Mouse (Mus musculus) limb, embryonic 15.5 days (tissue): ENCODE results near the gene Pkd1l2. TPM values are rescaled to one million over a fixed set of nuclear protein-coding genes. Genes with fewer than 3 reads are reported as not detected.

Source experiments
- ATAC-seq: fragments of 200-750 bp; cut with Nextera tagmentation; 2 replicates; pipeline ENCODE4 v1.8.0; 2017; ENCODE audit warnings: low read depth, moderate TSS enrichment; ENCODE audit not compliant: insufficient number of reproducible peaks, low FRiP score, low TSS enrichment
- H3K27ac ChIP-seq: fragments of 300-500 bp; sonication (generic); 2 replicates; pipeline ENCODE4 v1.5.1; 2015; ENCODE audit warnings: moderate library complexity, mild to moderate bottlenecking, inconsistent platforms
- H3K27me3 ChIP-seq: fragments of 300-500 bp; sonication (generic); 2 replicates; pipeline ENCODE4 v1.6.1; 2015; ENCODE audit warnings: inconsistent platforms
- H3K36me3 ChIP-seq: fragments of 300-500 bp; sonication (generic); 2 replicates; pipeline ENCODE4 v1.6.1; 2015; ENCODE audit warnings: inconsistent platforms
- H3K4me1 ChIP-seq: fragments of 300-500 bp; sonication (generic); 2 replicates; pipeline ENCODE4 v1.6.1; 2015; ENCODE audit warnings: inconsistent platforms
- H3K4me2 ChIP-seq: fragments of 300-500 bp; sonication (generic); 2 replicates; pipeline ENCODE4 v1.6.1; 2015; ENCODE audit warnings: mild to moderate bottlenecking, inconsistent platforms
- H3K4me3 ChIP-seq: fragments of 300-500 bp; sonication (generic); 2 replicates; pipeline ENCODE4 v1.5.1; 2015; ENCODE audit warnings: mild to moderate bottlenecking, inconsistent platforms
- H3K9ac ChIP-seq: fragments of 300-500 bp; sonication (generic); 2 replicates; pipeline ENCODE4 v1.6.1; 2015; ENCODE audit warnings: inconsistent platforms
- H3K9me3 ChIP-seq: fragments of 300-500 bp; sonication (generic); 2 replicates; pipeline ENCODE4 v1.6.1; 2016; ENCODE audit warnings: inconsistent platforms
- WGBS: fragments of 180-500 bp; shearing (Covaris S2); methylation state at CpG from one replicate; pipeline ENCODE4 v1.1.7; 2015; 5-methylcytosine and 5-hydroxymethylcytosine counted together
- polyA plus RNA-seq: library from polyadenylated mRNA; unstranded; fragments of >200 nt; fragmentation: Nextera tagmentation; extraction: Ambion mirVana; gene quantifications from 2 replicates; pipeline ENCODE4 v1.2.1, GENCODE M21; 2015

Gene Pkd1l2
- polyA plus RNA-seq, 1 experiment from 2014 or later = 0.41 TPM

DNA sequence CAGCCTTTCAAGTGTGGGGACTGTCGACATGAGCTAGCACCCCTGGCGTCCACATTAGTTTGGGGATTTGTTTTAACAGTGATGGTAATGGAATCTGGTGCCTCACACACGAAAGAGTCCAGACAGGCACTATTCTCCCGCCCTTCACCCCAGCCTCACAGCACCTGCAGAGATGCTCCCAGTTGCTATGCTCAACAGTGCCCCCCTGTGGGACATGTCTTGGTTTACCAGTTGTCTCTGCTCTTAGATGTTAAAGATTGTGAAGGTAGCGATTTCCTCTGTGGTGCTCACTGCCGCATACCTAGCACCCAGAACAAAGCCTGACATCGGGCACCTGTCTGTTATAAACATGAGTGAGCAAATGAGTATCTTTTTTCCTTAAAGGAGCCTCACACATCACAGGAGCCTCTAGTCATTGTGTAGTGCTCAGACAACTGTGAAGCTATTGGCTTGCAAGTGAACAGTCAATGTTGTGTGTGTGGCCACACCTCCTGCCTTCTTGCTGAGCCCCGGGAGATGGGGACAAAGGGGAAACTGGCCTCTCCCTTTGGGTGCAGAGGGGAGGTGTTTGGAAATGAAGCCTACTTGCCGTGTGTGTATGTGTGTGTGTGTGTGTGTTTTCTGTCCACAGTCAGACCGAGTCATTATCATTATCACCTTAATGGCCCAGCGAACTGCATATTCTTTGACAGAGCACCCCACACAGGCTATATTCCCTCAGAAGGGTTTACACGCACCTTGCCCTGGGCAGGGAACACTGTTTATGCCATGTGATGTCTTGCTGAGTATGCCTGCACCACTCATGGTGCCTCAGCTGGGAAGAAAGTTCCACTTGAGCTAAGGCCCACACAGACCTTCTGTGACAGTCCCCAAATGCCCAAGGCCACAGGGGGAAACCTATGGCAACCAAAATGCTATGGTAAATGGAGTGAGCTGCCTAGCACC, 28.8 kb downstream of the Pkd1l2 start:
- Histone ChIP-seq H3K27ac (no peak overlapping the region), H3K4me2 (no peak overlapping the region), H3K4me3 (no peak overlapping the region), H3K9me3 (no peaks in the 10 kb centered on the region), H3K27me3 (no peaks in the 10 kb centered on the region), H3K36me3 (no peaks in the 10 kb centered on the region), H3K4me1 (no peaks in the 10 kb centered on the region), H3K9ac (no peak overlapping the region)
- ATAC-seq = no peak
- 75% methylated on average over 12 of the region's 12 CpGs for WGBS

GRCm38 (mm10) chr8:117051316-117051715, 30.9 kb downstream of the Pkd1l2 start:
- H3K9me3 ChIP-seq = no peaks in the 10 kb centered on the region
- H3K27me3 ChIP-seq = no peaks in the 10 kb centered on the region
- no peak overlapping the region for H3K27ac ChIP-seq
- no peak overlapping the region for H3K4me3 ChIP-seq
- H3K36me3 ChIP-seq = no peaks in the 10 kb centered on the region
- 45% methylated on average over 9 of the region's 9 CpGs for WGBS
- ATAC-seq = no peak
- no peaks in the 10 kb centered on the region for H3K4me1 ChIP-seq
- no peak overlapping the region for H3K4me2 ChIP-seq
- H3K9ac ChIP-seq = no peak overlapping the region

DNA sequence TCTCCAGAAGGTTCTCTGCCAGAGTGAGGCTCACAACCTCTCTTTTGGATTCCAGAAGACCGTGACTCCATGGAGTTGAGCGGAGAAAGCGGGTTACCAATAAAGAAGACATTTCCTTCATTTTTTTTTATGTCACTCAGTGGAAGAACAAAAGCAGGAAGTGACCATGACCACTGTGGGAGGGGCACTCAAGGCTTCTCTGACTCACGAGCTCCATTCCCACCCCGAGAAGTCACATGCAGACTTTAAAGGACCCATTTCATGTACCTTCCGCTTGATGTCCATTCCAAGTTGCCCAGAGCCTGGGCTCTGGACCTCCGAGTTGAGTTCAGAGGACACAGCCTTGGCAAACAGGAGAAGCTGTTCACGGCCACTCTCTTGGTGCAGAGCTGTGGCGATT, 31.5 kb downstream of the Pkd1l2 start:
- WGBS = 84% methylated on average over 9 of the region's 9 CpGs
- Histone ChIP-seq H3K4me2 (no peak overlapping the region), H3K27me3 (no peaks in the 10 kb centered on the region), H3K36me3 (no peaks in the 10 kb centered on the region), H3K27ac (no peak overlapping the region), H3K4me3 (no peak overlapping the region), H3K9me3 (no peaks in the 10 kb centered on the region), H3K9ac (no peak overlapping the region), H3K4me1 (no peaks in the 10 kb centered on the region)
- ATAC-seq = no peak

- no peaks in the 10 kb centered on the region for H3K9me3 ChIP-seq
- no peaks in the 10 kb centered on the region for H3K36me3 ChIP-seq
- ATAC-seq = no peak
- H3K4me2 ChIP-seq = no peak overlapping the region
- H3K4me1 ChIP-seq = no peaks in the 10 kb centered on the region
- H3K27ac ChIP-seq = no peak overlapping the region
- no peak overlapping the region for H3K4me3 ChIP-seq
- 58% methylated on average over 7 of the region's 7 CpGs for whole genome bisulfite sequencing
- H3K27me3 ChIP-seq = no peaks in the 10 kb centered on the region
- H3K9ac ChIP-seq = no peak overlapping the region
These were observed 32.8 kb downstream of the Pkd1l2 start for GRCm38 (mm10) chr8:117049444-117049843.

- Histone ChIP-seq H3K27me3 (no peaks in the 10 kb centered on the region), H3K9ac (no peak overlapping the region), H3K4me3 (no peak overlapping the region), H3K36me3 (no peaks in the 10 kb centered on the region), H3K4me1 (no peaks in the 10 kb centered on the region), H3K27ac (no peak overlapping the region), H3K4me2 (no peak overlapping the region), H3K9me3 (no peaks in the 10 kb centered on the region)
- 80% methylated on average over 3 of the region's 3 CpGs for WGBS
- no peak for ATAC-seq
These were observed 38.7 kb downstream of the Pkd1l2 start for GRCm38 (mm10) chr8:117043584-117043983.

GRCm38 (mm10) chr8:117039843-117040242, 42.4 kb downstream of the Pkd1l2 start:
- Histone ChIP-seq H3K9me3 (no peaks in the 10 kb centered on the region), H3K27ac (no peak overlapping the region), H3K9ac (no peak overlapping the region), H3K27me3 (no peaks in the 10 kb centered on the region), H3K4me1 (no peaks in the 10 kb centered on the region), H3K36me3 (no peaks in the 10 kb centered on the region), H3K4me3 (no peak overlapping the region), H3K4me2 (no peak overlapping the region)
- 75% methylated on average over 7 of the region's 7 CpGs for WGBS
- no peak for ATAC-seq

- WGBS = 87% methylated on average over 7 of the region's 7 CpGs
- Histone ChIP-seq H3K36me3 (no peaks in the 10 kb centered on the region), H3K27me3 (no peaks in the 10 kb centered on the region), H3K4me3 (no peak overlapping the region), H3K9ac (no peak overlapping the region), H3K27ac (no peak overlapping the region), H3K4me1 (no peaks in the 10 kb centered on the region), H3K4me2 (no peak overlapping the region), H3K9me3 (no peaks in the 10 kb centered on the region)
- ATAC-seq = no peak
These were observed 44.8 kb downstream of the Pkd1l2 start for GRCm38 (mm10) chr8:117037374-117037935.

GRCm38 (mm10) chr8:117033393-117033792, 48.9 kb downstream of the Pkd1l2 start:
- WGBS = 74% methylated on average over 3 of the region's 3 CpGs
- H3K9me3 ChIP-seq = no peaks in the 10 kb centered on the region
- H3K27me3 ChIP-seq = no peaks in the 10 kb centered on the region
- H3K4me2 ChIP-seq = no peak overlapping the region
- no peak overlapping the region for H3K27ac ChIP-seq
- H3K4me1 ChIP-seq = no peaks in the 10 kb centered on the region
- ATAC-seq = no peak
- no peak overlapping the region for H3K9ac ChIP-seq
- no peak overlapping the region for H3K4me3 ChIP-seq
- no peaks in the 10 kb centered on the region for H3K36me3 ChIP-seq

DNA sequence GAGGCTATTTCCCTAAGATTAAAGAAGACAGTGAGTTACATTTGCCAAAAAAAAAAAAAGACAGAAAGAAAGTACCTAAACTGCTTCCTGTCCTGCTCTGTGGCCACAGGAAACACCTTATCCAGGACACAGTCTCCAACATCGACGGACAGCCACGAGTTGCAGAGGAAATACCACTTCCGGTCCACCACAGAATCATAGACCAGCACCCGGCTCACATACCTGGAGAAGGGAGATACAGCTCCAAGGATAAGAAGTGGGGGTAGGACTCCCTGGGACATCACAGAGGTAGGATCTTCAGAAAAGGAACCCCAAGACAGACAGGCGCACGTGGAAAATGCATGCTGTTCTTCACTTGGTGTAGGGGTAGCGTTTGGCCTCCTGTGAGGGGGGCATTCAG, 49.6 kb downstream of the Pkd1l2 start:
- Histone ChIP-seq H3K27ac (no peak overlapping the region), H3K4me3 (no peak overlapping the region), H3K9ac (no peak overlapping the region), H3K4me1 (no peaks in the 10 kb centered on the region), H3K9me3 (no peaks in the 10 kb centered on the region), H3K27me3 (no peaks in the 10 kb centered on the region), H3K36me3 (no peaks in the 10 kb centered on the region), H3K4me2 (no peak overlapping the region)
- 77% methylated on average over 8 of the region's 8 CpGs for WGBS
- no peak for ATAC-seq

DNA sequence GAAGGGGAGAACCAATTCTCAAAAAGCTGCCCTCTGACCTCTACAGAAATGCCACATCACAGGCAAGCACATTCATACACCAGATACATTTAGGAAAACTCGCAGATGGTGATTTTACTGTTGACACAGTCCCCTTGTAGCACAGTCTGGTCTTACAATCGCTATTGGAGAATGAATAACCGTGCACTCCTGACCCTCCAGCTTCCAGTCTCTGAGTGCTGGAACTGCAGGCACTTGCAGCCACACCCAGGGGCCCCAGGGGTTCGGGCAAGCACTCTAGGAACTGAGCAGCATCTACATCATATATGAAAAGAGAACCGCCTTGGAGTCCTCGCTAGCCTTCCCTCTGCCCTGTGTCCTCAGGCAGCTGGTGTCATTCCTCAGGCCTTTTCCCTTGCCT, 50.8 kb downstream of the Pkd1l2 start:
- Histone ChIP-seq H3K27me3 (no peaks in the 10 kb centered on the region), H3K9me3 (no peaks in the 10 kb centered on the region), H3K9ac (no peak overlapping the region), H3K4me2 (no peak overlapping the region), H3K27ac (no peak overlapping the region), H3K4me3 (no peak overlapping the region), H3K36me3 (no peaks in the 10 kb centered on the region), H3K4me1 (no peaks in the 10 kb centered on the region)
- no peak for ATAC-seq
- WGBS = 64% methylated on average over 6 of the region's 6 CpGs

DNA sequence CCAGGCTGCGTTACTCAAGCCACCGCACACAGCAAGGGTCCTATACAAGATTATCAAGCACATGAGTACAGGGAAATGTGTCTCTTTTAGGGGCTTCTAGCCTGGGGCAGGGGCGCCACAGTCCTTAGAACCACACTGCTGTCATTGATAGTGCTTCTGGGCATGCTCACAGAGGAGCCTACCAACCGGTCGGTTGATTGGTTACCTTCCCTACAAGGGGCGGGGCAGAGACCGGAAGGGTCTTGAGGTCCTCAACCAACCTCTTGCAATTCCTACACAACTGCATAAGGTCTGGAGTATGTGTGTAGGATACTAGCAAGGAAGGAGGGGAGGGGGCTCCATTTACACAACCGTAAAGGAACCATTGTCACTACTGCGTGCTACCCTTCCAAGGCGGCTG, 53.6 kb downstream of the Pkd1l2 start:
- WGBS = 90% methylated on average over 10 of the region's 10 CpGs
- Histone ChIP-seq H3K4me2 (no peak overlapping the region), H3K4me1 (no peaks in the 10 kb centered on the region), H3K27me3 (no peaks in the 10 kb centered on the region), H3K9me3 (no peaks in the 10 kb centered on the region), H3K27ac (no peak overlapping the region), H3K4me3 (no peak overlapping the region), H3K36me3 (no peaks in the 10 kb centered on the region), H3K9ac (no peak overlapping the region)
- ATAC-seq = no peak

- WGBS = 80% methylated on average over 5 of the region's 5 CpGs
- Histone ChIP-seq H3K27ac (no peak overlapping the region), H3K9ac (no peak overlapping the region), H3K4me3 (no peak overlapping the region), H3K4me2 (no peak overlapping the region), H3K4me1 (no peaks in the 10 kb centered on the region), H3K27me3 (no peaks in the 10 kb centered on the region), H3K9me3 (no peaks in the 10 kb centered on the region), H3K36me3 (no peaks in the 10 kb centered on the region)
- no peak for ATAC-seq
These were observed 54.6 kb downstream of the Pkd1l2 start for GRCm38 (mm10) chr8:117027601-117028000.
